Mouse (Mus musculus): ENCODE measurements around the gene Narf. TPM values are rescaled to one million over a fixed set of nuclear protein-coding genes. Genes with fewer than 3 reads are reported as not detected.
A peak's percentile ranks its signal among the peaks of the same experiment; 100 is the strongest.

The Narf gene
- polyA plus RNA-seq, 1 experiment from 2014 or later, result 70.9 TPM

DNA sequence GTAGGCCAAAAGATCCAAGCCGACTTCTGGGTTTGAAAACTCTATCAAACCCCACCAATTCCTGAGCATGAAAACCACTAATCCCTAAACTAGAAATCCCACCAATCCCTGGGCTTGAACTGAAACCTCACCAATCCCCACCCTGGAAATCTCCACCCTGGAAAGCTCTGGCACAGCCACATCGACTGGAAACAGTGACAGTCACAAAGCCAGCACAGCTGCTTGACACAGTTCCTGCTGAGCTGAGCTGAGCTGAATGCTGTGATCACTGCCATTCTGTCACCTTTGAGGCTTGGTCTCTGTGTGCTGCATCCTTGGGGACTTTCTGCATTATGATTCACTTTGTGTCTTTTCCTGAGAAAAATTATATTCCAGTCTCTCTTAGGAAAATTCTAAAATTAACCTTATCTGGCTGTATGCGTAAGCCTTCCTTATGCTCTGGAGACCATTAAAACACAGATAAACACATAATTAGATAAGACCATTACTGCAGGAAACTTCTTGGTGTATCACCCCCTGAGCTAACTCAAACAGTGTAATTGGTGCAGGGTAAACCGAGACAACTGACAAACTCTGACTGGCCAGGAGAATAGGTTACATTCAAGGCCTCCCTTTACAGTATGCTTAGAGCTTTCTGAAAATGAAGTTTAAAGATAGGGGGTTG is 5.3 kb upstream of the Narf start:
- H3K9ac ChIP-seq (replicated peaks; ENCODE audit: low read length), result 0 out of 2 replicates have a peak overlapping the region, but pooled peaks have one; percentile 15
- H3K4me3 ChIP-seq (ENCODE audit: low read length), result no peak overlapping the region
- no peaks in the 10 kb centered on the region for H3K9me3 ChIP-seq (ENCODE audit: low read length)
- H3K36me3 ChIP-seq (ENCODE audit: insufficient read depth, low read length), result peaks cover 2% of the 10 kb centered on the region; the same call in 1 of the 2 replicates
- H3K27me3 ChIP-seq (ENCODE audit: insufficient read depth, low read length), result no peaks in the 10 kb centered on the region
- peaks cover 25% of the 10 kb centered on the region for H3K4me1 ChIP-seq (ENCODE audit: insufficient read depth, low read length)
- H3K27ac ChIP-seq (ENCODE audit: low read length), result peak overlapping the region; percentile 22; the same call in 1 of the 2 replicates
- ATAC-seq (ENCODE audit: low FRiP score, low TSS enrichment), result no peak
- H3K4me2 ChIP-seq (replicated peaks; ENCODE audit: low read depth, low read length), result no peak overlapping the region
- 56% methylated on average over 4 of the region's 4 CpGs for WGBS

DNA sequence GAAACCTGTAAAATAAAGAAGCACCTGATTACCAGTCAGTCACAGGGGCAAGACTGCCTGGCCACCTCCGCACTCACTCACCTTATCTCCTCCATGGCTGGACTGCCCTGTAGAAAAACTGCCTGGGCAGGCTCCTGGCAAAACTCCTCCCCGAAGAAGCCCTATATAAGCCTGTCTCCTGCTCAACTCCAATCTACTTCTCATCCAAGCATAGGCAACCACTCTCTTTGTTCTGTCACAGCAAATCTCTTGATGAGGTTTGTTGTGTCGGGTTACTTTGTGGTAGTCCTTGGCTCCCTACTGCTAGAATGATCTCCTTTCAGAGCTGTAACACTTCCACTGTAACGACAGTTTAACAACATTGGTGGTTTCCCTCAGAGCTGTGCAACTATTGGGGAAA is 4.3 kb upstream of the Narf start:
- Histone ChIP-seq H3K36me3 (ENCODE audit: insufficient read depth, low read length) (no peaks in the 10 kb centered on the region), H3K4me2 (replicated peaks; ENCODE audit: low read depth, low read length) (no peak overlapping the region), H3K4me3 (ENCODE audit: low read length) (no peak overlapping the region), H3K9ac (replicated peaks; ENCODE audit: low read length) (no peak overlapping the region), H3K27me3 (ENCODE audit: insufficient read depth, low read length) (no peaks in the 10 kb centered on the region), H3K27ac (ENCODE audit: low read length) (no peak overlapping the region), H3K4me1 (ENCODE audit: insufficient read depth, low read length) (peaks cover 22% of the 10 kb centered on the region), H3K9me3 (ENCODE audit: low read length) (no peaks in the 10 kb centered on the region)
- 35% methylated on average over 4 of the region's 4 CpGs for WGBS
- ATAC-seq (ENCODE audit: low FRiP score, low TSS enrichment), result no peak

DNA sequence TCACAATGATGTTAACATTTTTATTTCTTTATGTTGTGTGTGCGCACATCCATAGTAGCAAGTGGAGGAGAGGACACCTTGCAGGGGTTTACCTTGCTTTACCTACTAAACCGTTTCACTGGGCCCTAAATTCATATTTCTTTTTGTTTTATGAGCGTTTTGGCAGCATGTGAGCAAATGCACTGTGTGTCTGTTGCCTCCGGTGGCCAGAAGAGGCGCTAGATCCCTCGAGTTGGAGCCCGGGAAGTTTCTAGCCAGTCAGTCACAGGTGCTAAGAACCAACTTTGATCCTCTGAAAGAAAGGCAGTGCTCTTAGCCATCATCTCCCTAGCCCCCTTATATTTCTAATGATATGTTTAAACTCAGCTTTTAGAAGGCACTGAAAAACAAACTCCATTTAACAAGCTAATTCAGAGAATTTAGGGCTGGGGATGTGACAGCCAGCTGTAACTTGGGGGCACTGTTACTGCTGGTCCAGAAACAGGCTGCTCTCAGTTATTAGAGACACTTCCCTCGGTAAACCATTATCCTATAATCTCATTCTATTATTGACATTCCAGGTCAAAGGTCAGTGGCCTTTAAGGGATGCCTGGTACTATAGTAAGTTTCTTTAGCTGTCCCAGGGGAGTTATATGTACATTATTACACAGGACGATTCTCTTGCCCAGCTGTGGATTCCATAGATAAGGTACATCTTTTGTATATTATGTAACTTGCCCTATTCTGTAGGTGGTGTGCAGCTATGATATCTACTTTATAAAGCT is 1.4 kb upstream of the Narf start:
- ATAC-seq (ENCODE audit: low FRiP score, low TSS enrichment), result no peak
- peak overlapping the region; percentile 79; the same call in 1 of the 2 replicates for H3K9ac ChIP-seq (replicated peaks; ENCODE audit: low read length)
- peaks cover 21% of the 10 kb centered on the region for H3K4me1 ChIP-seq (ENCODE audit: insufficient read depth, low read length)
- peak overlapping the region; percentile 51 for H3K4me2 ChIP-seq (replicated peaks; ENCODE audit: low read depth, low read length)
- peaks cover 16% of the 10 kb centered on the region; the same call in 1 of the 2 replicates for H3K36me3 ChIP-seq (ENCODE audit: insufficient read depth, low read length)
- H3K9me3 ChIP-seq (ENCODE audit: low read length), result no peaks in the 10 kb centered on the region
- no peaks in the 10 kb centered on the region for H3K27me3 ChIP-seq (ENCODE audit: insufficient read depth, low read length)
- peak overlapping the region; percentile 99 for H3K27ac ChIP-seq (ENCODE audit: low read length)
- peak overlapping the region; percentile 84; the same call in 1 of the 2 replicates for H3K4me3 ChIP-seq (ENCODE audit: low read length)
- 33% methylated on average over 9 of the region's 9 CpGs for WGBS

DNA sequence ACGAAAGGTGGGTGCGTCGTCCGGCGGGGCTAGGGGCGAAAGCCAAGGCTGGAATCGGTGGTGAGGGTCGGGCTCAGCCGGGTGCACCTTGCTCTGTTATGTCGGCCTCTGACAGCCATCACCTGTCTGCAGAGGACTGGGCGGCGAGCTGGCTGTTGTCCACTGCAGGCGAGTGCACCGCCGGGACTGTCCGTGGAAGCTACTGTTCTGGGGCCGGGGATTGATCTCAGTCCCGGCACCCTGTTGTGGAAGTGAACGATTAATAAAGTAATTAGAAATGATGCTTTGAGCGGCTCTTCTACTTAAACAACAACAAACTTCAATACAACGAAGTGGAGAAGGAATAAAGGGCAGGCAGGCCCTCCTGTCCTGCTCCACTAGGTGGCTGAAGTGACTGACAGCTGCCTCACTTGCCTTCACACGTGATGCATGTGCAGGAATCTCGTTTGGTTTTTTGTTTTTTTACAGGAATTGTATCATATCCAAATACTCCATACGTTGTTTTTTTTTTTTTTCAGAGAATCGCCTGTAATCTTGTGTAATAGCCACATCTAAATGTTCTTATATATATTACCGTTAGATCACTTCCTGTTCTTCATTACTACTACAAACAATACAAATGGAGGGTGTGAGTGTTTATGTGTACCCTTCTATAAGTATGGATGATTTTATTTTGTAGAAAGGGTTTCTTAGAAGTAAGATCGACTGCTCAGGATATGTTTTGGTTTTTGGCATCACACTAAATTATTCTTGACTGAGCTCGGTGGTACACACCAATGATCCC is 484 bp downstream of the Narf start:
- no peaks in the 10 kb centered on the region for H3K9me3 ChIP-seq (ENCODE audit: low read length)
- peak overlapping the region; percentile 99 for H3K27ac ChIP-seq (ENCODE audit: low read length)
- peak overlapping the region; percentile 61 for H3K4me2 ChIP-seq (replicated peaks; ENCODE audit: low read depth, low read length)
- H3K4me3 ChIP-seq (ENCODE audit: low read length), result peak overlapping the region; percentile 84
- H3K4me1 ChIP-seq (ENCODE audit: insufficient read depth, low read length), result peaks cover 21% of the 10 kb centered on the region
- H3K36me3 ChIP-seq (ENCODE audit: insufficient read depth, low read length), result peaks cover 23% of the 10 kb centered on the region
- WGBS, result 2% methylated on average over 28 of the region's 28 CpGs
- no peaks in the 10 kb centered on the region for H3K27me3 ChIP-seq (ENCODE audit: insufficient read depth, low read length)
- H3K9ac ChIP-seq (replicated peaks; ENCODE audit: low read length), result peak overlapping the region; percentile 90
- peak; percentile 59; the same call in 1 of the 2 replicates for ATAC-seq (ENCODE audit: low FRiP score, low TSS enrichment)

DNA sequence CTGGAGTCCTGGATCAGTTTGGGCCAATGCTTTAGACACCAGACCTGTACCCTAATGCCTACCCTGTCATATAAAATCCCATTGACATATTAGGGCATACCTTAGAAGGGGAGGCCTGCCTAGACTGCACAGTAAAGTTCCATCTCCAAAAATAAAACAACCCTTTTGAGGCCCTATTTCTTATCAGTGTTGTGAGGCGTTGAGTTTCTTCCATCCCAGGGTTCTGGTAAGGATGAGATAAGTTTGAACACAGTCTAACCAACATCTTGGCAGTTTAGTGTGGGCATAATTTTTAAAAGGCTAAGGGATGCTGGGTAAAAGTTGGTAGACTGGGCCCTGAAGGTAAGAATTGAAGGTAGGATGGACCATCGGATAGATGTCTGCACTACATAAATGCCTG is 2.6 kb downstream of the Narf start:
- Histone ChIP-seq H3K9ac (replicated peaks; ENCODE audit: low read length) (no peak overlapping the region), H3K4me2 (replicated peaks; ENCODE audit: low read depth, low read length) (no peak overlapping the region), H3K9me3 (ENCODE audit: low read length) (no peaks in the 10 kb centered on the region), H3K27ac (ENCODE audit: low read length) (no peak overlapping the region), H3K36me3 (ENCODE audit: insufficient read depth, low read length) (peaks cover 41% of the 10 kb centered on the region), H3K4me1 (ENCODE audit: insufficient read depth, low read length) (peaks cover 21% of the 10 kb centered on the region), H3K4me3 (ENCODE audit: low read length) (no peak overlapping the region), H3K27me3 (ENCODE audit: insufficient read depth, low read length) (no peaks in the 10 kb centered on the region)
- ATAC-seq (ENCODE audit: low FRiP score, low TSS enrichment), result no peak
- 99% methylated on average over 2 of the region's 2 CpGs for WGBS

DNA sequence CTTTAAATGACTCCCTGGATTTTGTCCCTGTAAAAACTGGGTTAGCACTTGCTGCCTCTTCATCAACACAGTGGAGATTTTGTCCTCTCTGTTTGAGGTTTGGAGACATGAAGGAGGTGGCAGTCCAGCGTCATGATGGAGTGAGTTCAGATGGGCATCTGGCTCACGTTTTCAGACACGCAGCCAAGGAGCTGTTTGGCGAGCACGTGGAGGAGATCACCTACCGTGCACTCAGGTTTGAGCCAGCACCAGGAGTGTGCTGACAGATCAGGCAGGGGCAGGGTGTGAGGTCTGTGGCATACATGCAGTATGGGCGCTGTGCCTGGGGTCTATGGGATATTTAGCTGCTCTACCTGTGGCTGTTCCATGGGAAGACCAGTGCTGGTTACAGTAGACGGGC is 13.1 kb downstream of the Narf start:
- WGBS, result 90% methylated on average over 8 of the region's 8 CpGs
- peaks cover 90% of the 10 kb centered on the region for H3K36me3 ChIP-seq (ENCODE audit: insufficient read depth, low read length)
- H3K27ac ChIP-seq (ENCODE audit: low read length), result no peak overlapping the region
- no peak for ATAC-seq (ENCODE audit: low FRiP score, low TSS enrichment)
- no peaks in the 10 kb centered on the region for H3K27me3 ChIP-seq (ENCODE audit: insufficient read depth, low read length)
- H3K4me3 ChIP-seq (ENCODE audit: low read length), result no peak overlapping the region
- no peaks in the 10 kb centered on the region for H3K9me3 ChIP-seq (ENCODE audit: low read length)
- H3K4me2 ChIP-seq (replicated peaks; ENCODE audit: low read depth, low read length), result no peak overlapping the region
- H3K9ac ChIP-seq (replicated peaks; ENCODE audit: low read length), result no peak overlapping the region
- no peaks in the 10 kb centered on the region for H3K4me1 ChIP-seq (ENCODE audit: insufficient read depth, low read length)

DNA sequence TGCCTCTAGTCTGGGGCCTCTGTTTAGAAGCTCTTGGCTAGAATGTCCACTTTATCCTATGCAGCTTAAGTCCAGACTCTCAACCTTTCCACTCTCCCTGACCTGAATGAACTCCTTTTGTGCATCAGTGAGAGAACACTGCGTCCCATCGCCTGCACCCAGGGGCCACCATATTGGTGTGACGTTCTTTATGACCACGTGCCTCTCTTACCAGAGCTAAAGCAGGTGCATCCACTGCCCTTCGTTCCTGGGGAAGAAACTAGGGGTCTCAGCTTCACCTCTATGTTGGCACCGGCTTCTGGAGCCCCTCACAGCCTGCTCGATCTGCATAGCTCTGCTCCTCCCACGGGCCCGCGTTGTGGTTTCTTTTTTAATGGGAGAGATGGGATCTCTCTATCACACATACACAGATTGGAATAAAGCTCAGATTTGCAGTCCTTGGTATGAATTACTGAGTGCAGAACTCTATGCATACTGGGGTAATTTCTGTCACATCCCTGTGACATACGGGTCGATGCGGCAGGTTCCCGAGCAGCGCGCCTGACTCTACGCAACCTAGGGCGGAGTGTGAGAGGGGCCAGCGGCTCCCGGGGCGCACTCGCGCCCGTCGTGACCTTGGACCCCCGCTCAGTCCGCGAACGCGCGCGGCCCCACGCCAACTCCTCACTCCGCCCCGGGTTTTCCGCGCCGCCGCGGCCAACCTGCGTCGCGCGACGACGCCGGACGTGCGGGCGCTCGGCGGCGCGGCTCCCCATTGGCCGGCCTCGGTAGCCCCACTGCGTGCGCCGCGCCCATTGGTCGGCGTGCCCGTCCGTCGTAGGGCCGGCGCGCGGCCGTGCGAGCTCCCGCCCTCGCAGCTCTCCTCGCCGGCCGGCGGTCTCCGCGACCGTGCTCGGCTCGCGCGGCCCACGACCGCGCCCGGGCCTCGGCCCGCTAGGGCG is 22.4 kb downstream of the Narf start, which contains the start of gene Foxk2:
Foxk2 (plus strand) TSS at position 831 of the 941 bp plus-strand sequence.
- Histone ChIP-seq H3K27ac (ENCODE audit: low read length) (peak within 1 kb of the TSS; percentile 86), H3K9me3 (ENCODE audit: low read length) (no peaks in the 10 kb centered on the region), H3K4me3 (ENCODE audit: low read length) (peak within 1 kb of the TSS; percentile 99), H3K4me2 (replicated peaks; ENCODE audit: low read depth, low read length) (peak within 1 kb of the TSS; percentile 93), H3K9ac (replicated peaks; ENCODE audit: low read length) (peak within 1 kb of the TSS; percentile 94), H3K27me3 (ENCODE audit: insufficient read depth, low read length) (no peaks in the 10 kb centered on the region), H3K4me1 (ENCODE audit: insufficient read depth, low read length) (peaks cover 18% of the 10 kb centered on the region), H3K36me3 (ENCODE audit: insufficient read depth, low read length) (peaks cover 25% of the 10 kb centered on the region)
- peak; percentile 99 for ATAC-seq (ENCODE audit: low FRiP score, low TSS enrichment)
- under 1% methylated on average over 87 of the region's 91 CpGs for WGBS

DNA sequence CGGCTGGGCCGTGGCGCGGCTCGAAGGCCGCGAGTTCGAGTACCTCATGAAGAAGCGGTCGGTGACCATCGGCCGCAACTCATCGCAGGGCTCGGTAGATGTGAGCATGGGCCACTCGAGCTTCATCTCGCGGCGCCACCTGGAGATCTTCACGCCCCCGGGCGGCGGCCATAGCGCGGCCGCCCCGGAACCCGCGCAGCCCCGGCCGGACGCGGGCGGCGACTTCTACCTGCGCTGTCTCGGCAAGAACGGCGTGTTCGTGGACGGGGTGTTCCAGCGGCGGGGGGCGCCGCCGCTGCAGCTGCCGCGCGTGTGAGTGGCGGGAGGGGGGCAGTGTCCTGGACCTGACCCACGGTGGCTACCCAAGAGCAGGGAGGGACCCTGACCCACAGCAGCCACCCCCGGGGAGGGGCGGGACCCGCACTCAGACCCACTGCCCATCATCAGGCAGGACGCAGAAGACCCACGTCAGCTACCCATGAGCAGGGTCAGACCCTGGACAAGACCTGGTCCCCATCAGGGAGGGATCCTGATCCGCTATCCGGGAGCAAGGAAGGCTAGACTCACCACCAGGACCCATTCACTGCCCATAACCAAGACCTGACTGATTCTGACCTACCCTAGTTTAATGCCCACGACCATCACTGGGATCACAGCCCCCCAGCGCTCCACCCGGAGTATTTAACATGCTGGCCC is 23.3 kb downstream of the Narf start:
- peak; percentile 1; the same call in 1 of the 2 replicates for ATAC-seq (ENCODE audit: low FRiP score, low TSS enrichment)
- peak overlapping the region; percentile 65 for H3K27ac ChIP-seq (ENCODE audit: low read length)
- no peaks in the 10 kb centered on the region for H3K9me3 ChIP-seq (ENCODE audit: low read length)
- H3K4me1 ChIP-seq (ENCODE audit: insufficient read depth, low read length), result peaks cover 18% of the 10 kb centered on the region
- H3K4me3 ChIP-seq (ENCODE audit: low read length), result peak overlapping the region; percentile 99
- no peaks in the 10 kb centered on the region for H3K27me3 ChIP-seq (ENCODE audit: insufficient read depth, low read length)
- peak overlapping the region; percentile 94 for H3K9ac ChIP-seq (replicated peaks; ENCODE audit: low read length)
- H3K4me2 ChIP-seq (replicated peaks; ENCODE audit: low read depth, low read length), result peak overlapping the region; percentile 93
- WGBS, result 0% methylated on average over 55 of the region's 60 CpGs
- peaks cover 17% of the 10 kb centered on the region for H3K36me3 ChIP-seq (ENCODE audit: insufficient read depth, low read length)
